Mouse (Mus musculus): Measurements from ENCODE around the gene Ifnlr1. TPM values are rescaled to one million over a fixed set of nuclear protein-coding genes. Genes with fewer than 3 reads are reported as not detected.

The Ifnlr1 gene
- polyA plus RNA-seq (2012; rRNA removed), result 0.49 and 0.53 TPM in 2 replicates

DNA sequence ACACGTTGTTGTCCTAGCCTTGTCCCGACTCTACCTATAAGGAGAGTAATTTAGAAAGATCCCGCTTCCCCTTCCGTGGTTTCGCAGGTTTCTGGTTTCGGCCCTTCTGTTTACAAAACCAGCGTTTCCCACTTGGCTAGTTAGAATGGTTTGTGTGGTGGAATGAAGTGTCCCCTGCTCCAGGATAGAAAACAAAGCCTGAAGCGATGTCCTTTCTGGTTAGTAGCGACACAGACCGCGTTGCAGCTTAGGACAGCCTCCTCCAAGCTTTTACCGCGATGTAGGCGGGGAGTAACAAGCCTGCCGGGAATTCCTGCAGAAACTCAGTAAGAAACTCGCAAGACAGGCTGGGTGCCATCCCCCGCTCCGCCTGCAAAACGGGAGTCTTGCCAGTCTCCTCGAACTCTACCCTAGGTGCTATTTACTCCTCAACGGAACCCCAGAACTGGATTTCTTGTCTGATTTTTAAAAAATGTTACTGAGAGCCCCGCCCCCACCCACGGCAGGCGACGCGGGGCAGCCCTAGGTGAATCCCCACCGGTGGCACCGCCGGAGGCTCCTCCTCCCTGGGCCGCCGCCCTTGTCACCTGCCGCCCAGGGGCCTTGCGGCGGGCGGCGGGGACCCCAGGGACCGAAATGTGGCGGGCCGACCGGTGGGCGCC lies at the start of gene Ifnlr1:
Ifnlr1 (plus strand) TSS at position 382 of the 662 bp plus-strand sequence.

DNA sequence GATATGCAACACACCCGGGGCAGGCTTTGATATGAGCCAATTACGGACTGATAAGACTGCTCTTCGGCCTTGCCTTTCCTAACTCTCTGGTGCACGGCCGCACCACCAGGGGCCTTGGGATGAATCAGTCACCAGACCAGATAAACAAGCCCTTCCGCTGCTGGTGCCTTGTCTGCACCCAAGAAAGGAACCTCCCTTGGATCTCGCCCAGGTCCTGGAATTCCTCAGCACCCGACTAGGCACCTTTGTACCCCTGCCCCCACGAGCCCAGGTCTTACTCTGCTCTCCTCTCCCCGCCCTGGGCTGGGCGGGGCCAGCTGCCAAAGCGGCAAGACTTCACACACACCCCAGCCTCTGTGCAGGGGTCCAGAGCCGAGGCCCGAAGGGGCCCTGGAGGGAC lies 41.7 kb downstream of the Ifnlr1 start, which contains the start of gene Il22ra1:
Il22ra1 (plus strand) TSS at position 356 of the 400 bp plus-strand sequence.

Other genes starting within 250 kb of the Ifnlr1 start
- gene Stpg1, start 191.5 kb upstream of the Ifnlr1 start, polyA plus RNA-seq (2012; rRNA removed), result 0.34 and 0.37 TPM in 2 replicates
- gene Nipal3, start 191.2 kb upstream of the Ifnlr1 start, polyA plus RNA-seq (2012; rRNA removed), result 28.2 and 29.3 TPM in 2 replicates
- 0.57 and 0.61 TPM in 2 replicates for gene Grhl3, start 112.7 kb upstream of the Ifnlr1 start, polyA plus RNA-seq (2012; rRNA removed)
- gene Il22ra1, start 41.9 kb downstream of the Ifnlr1 start, polyA plus RNA-seq (2012; rRNA removed), result 0.04 and 0.09 TPM in 2 replicates
- gene Myom3, start 73.4 kb downstream of the Ifnlr1 start, polyA plus RNA-seq (2012; rRNA removed), result 0.51 and 2.1 TPM in 2 replicates
- gene Srsf10, start 169.5 kb downstream of the Ifnlr1 start, polyA plus RNA-seq (2012; rRNA removed), result 107 and 115 TPM in 2 replicates
- gene Pnrc2, start 187.6 kb downstream of the Ifnlr1 start, polyA plus RNA-seq (2012; rRNA removed), result 62.5 and 124 TPM in 2 replicates
- 0.04 and 0.08 TPM in 2 replicates for gene Cnr2, start 209.1 kb downstream of the Ifnlr1 start, polyA plus RNA-seq (2012; rRNA removed)
- 44.9 and 46.3 TPM in 2 replicates for gene Fuca1, start 234.4 kb downstream of the Ifnlr1 start, polyA plus RNA-seq (2012; rRNA removed)

Data from central nervous system, embryonic 18 days (tissue).